Mouse (Mus musculus): Measurements from ENCODE around the gene Plekha7. TPM values are rescaled to one million over a fixed set of nuclear protein-coding genes. Genes with fewer than 3 reads are reported as not detected.
A peak's percentile ranks its signal among the peaks of the same experiment; 100 is the strongest.

The Plekha7 gene
- polyA plus RNA-seq, 1 experiment = 13.5 TPM

- Histone ChIP-seq H3K27ac (ENCODE audit: insufficient read depth, low read length) (no peak overlapping the region), H3K27me3 (ENCODE audit: control insufficient read depth, insufficient read depth, low read length) (no peaks in the 10 kb centered on the region), H3K4me3 (replicated peaks; ENCODE audit: insufficient read depth, low read depth, low read length) (no peak overlapping the region), H3K4me1 (ENCODE audit: control insufficient read depth, insufficient read depth, low read length) (no peaks in the 10 kb centered on the region)
- DNase-seq = no peak
- no peak for TF ChIP-seq CTCF (IDR thresholded peaks at IDR 0.05; ENCODE audit: borderline replicate concordance, insufficient read depth, low read depth, low read length)
- TF ChIP-seq POLR2A (IDR thresholded peaks at IDR 0.05; ENCODE audit: borderline replicate concordance, insufficient read depth, low read length) = no peak
- 74% methylated on average over 7 of the region's 7 CpGs for WGBS
These were observed 20.6 kb upstream of the Plekha7 start for GRCm38 (mm10) chr7:116328777-116329176.

- 83% methylated on average over 5 of the region's 5 CpGs for WGBS
- DNase-seq = no peak
- H3K27ac ChIP-seq (ENCODE audit: insufficient read depth, low read length) = no peak overlapping the region
- H3K4me1 ChIP-seq (ENCODE audit: control insufficient read depth, insufficient read depth, low read length) = no peaks in the 10 kb centered on the region
- H3K27me3 ChIP-seq (ENCODE audit: control insufficient read depth, insufficient read depth, low read length) = no peaks in the 10 kb centered on the region
- H3K4me3 ChIP-seq (replicated peaks; ENCODE audit: insufficient read depth, low read depth, low read length) = no peak overlapping the region
- TF ChIP-seq CTCF (IDR thresholded peaks at IDR 0.05; ENCODE audit: borderline replicate concordance, insufficient read depth, low read depth, low read length) (no peak), POLR2A (IDR thresholded peaks at IDR 0.05; ENCODE audit: borderline replicate concordance, insufficient read depth, low read length) (no peak)
These were observed 19.7 kb upstream of the Plekha7 start for GRCm38 (mm10) chr7:116327901-116328300.

- 31% methylated on average over 10 of the region's 10 CpGs for WGBS
- Histone ChIP-seq H3K4me1 (ENCODE audit: control insufficient read depth, insufficient read depth, low read length) (no peaks in the 10 kb centered on the region), H3K4me3 (replicated peaks; ENCODE audit: insufficient read depth, low read depth, low read length) (no peak overlapping the region), H3K27ac (ENCODE audit: insufficient read depth, low read length) (no peak overlapping the region), H3K27me3 (ENCODE audit: control insufficient read depth, insufficient read depth, low read length) (no peaks in the 10 kb centered on the region)
- DNase-seq = peak; percentile 52 to 57
- TF ChIP-seq CTCF (IDR thresholded peaks at IDR 0.05; ENCODE audit: borderline replicate concordance, insufficient read depth, low read depth, low read length) (peak; percentile 80), POLR2A (IDR thresholded peaks at IDR 0.05; ENCODE audit: borderline replicate concordance, insufficient read depth, low read length) (no peak)
These were observed 15.3 kb upstream of the Plekha7 start for GRCm38 (mm10) chr7:116323331-116323964.

- Histone ChIP-seq H3K27ac (ENCODE audit: insufficient read depth, low read length) (no peak overlapping the region), H3K27me3 (ENCODE audit: control insufficient read depth, insufficient read depth, low read length) (0 out of 2 replicates have a peak, but pooled peaks cover 2% of the 10 kb centered on the region), H3K4me3 (replicated peaks; ENCODE audit: insufficient read depth, low read depth, low read length) (no peak overlapping the region), H3K4me1 (ENCODE audit: control insufficient read depth, insufficient read depth, low read length) (peaks cover 3% of the 10 kb centered on the region; the same call in 1 of the 2 replicates)
- WGBS = 49% methylated on average over 9 of the region's 9 CpGs
- no peak for DNase-seq
- TF ChIP-seq CTCF (IDR thresholded peaks at IDR 0.05; ENCODE audit: borderline replicate concordance, insufficient read depth, low read depth, low read length) (no peak), POLR2A (IDR thresholded peaks at IDR 0.05; ENCODE audit: borderline replicate concordance, insufficient read depth, low read length) (no peak)
These were observed 1.3 kb upstream of the Plekha7 start for GRCm38 (mm10) chr7:116309456-116309855.

- no peak overlapping the region for H3K27ac ChIP-seq (ENCODE audit: insufficient read depth, low read length)
- H3K4me3 ChIP-seq (replicated peaks; ENCODE audit: insufficient read depth, low read depth, low read length) = peak overlapping the region; percentile 59
- WGBS = 9% methylated on average over 16 of the region's 16 CpGs
- no peak for DNase-seq
- TF ChIP-seq CTCF (IDR thresholded peaks at IDR 0.05; ENCODE audit: borderline replicate concordance, insufficient read depth, low read depth, low read length) (no peak), POLR2A (IDR thresholded peaks at IDR 0.05; ENCODE audit: borderline replicate concordance, insufficient read depth, low read length) (no peak)
- H3K27me3 ChIP-seq (ENCODE audit: control insufficient read depth, insufficient read depth, low read length) = 0 out of 2 replicates have a peak, but pooled peaks cover 2% of the 10 kb centered on the region
- peaks cover 3% of the 10 kb centered on the region; the same call in 1 of the 2 replicates for H3K4me1 ChIP-seq (ENCODE audit: control insufficient read depth, insufficient read depth, low read length)
These were observed 436 bp upstream of the Plekha7 start for GRCm38 (mm10) chr7:116308632-116308991.

GRCm38 (mm10) chr7:116307099-116307870 is 891 bp downstream of the Plekha7 start:
- DNase-seq = peak; percentile 55 to 56
- TF ChIP-seq CTCF (IDR thresholded peaks at IDR 0.05; ENCODE audit: borderline replicate concordance, insufficient read depth, low read depth, low read length) (no peak), POLR2A (IDR thresholded peaks at IDR 0.05; ENCODE audit: borderline replicate concordance, insufficient read depth, low read length) (no peak)
- H3K27me3 ChIP-seq (ENCODE audit: control insufficient read depth, insufficient read depth, low read length) = 0 out of 2 replicates have a peak, but pooled peaks cover 2% of the 10 kb centered on the region
- H3K4me3 ChIP-seq (replicated peaks; ENCODE audit: insufficient read depth, low read depth, low read length) = peak overlapping the region; percentile 59
- peaks cover 3% of the 10 kb centered on the region; the same call in 1 of the 2 replicates for H3K4me1 ChIP-seq (ENCODE audit: control insufficient read depth, insufficient read depth, low read length)
- no peak overlapping the region for H3K27ac ChIP-seq (ENCODE audit: insufficient read depth, low read length)
- WGBS = under 1% methylated on average over 63 of the region's 63 CpGs

GRCm38 (mm10) chr7:116306601-116307000 is 1.6 kb downstream of the Plekha7 start:
- H3K27me3 ChIP-seq (ENCODE audit: control insufficient read depth, insufficient read depth, low read length) = 0 out of 2 replicates have a peak, but pooled peaks cover 2% of the 10 kb centered on the region
- no peak overlapping the region for H3K27ac ChIP-seq (ENCODE audit: insufficient read depth, low read length)
- WGBS = 7% methylated on average over 5 of the region's 5 CpGs
- no peak overlapping the region for H3K4me3 ChIP-seq (replicated peaks; ENCODE audit: insufficient read depth, low read depth, low read length)
- no peak for TF ChIP-seq CTCF (IDR thresholded peaks at IDR 0.05; ENCODE audit: borderline replicate concordance, insufficient read depth, low read depth, low read length)
- no peak for TF ChIP-seq POLR2A (IDR thresholded peaks at IDR 0.05; ENCODE audit: borderline replicate concordance, insufficient read depth, low read length)
- peaks cover 3% of the 10 kb centered on the region; the same call in 1 of the 2 replicates for H3K4me1 ChIP-seq (ENCODE audit: control insufficient read depth, insufficient read depth, low read length)
- no peak for DNase-seq
